Mouse (Mus musculus) hindbrain, embryonic 15.5 days (tissue): Measurements from ENCODE around the gene Cdh13. TPM values are rescaled to one million over a fixed set of nuclear protein-coding genes. Genes with fewer than 3 reads are reported as not detected.
A peak's percentile ranks its signal among the peaks of the same experiment; 100 is the strongest.

Source experiments
- ATAC-seq: fragments of 200-750 bp; cut with Nextera tagmentation; 2 replicates; pipeline ENCODE4 v1.8.0; 2017; ENCODE audit warnings: low read depth, moderate number of reproducible peaks, moderate TSS enrichment; ENCODE audit not compliant: low FRiP score
- H3K27ac ChIP-seq: fragments of 300-500 bp; sonication (generic); replicated peaks from 2 replicates; pipeline ENCODE4 v1.5.1; 2015; ENCODE audit warnings: mild to moderate bottlenecking, inconsistent platforms
- H3K27me3 ChIP-seq: fragments of 300-500 bp; sonication (generic); 2 replicates; pipeline ENCODE4 v1.6.1; 2015; ENCODE audit warnings: control low read depth, inconsistent platforms
- H3K36me3 ChIP-seq: fragments of 300-500 bp; sonication (generic); 2 replicates; pipeline ENCODE4 v1.6.1; 2015; ENCODE audit warnings: control low read depth, inconsistent platforms
- H3K4me1 ChIP-seq: fragments of 300-500 bp; sonication (generic); replicated peaks from 2 replicates; pipeline ENCODE4 v1.6.1; 2015; ENCODE audit warnings: control low read depth, inconsistent platforms
- H3K4me2 ChIP-seq: fragments of 300-500 bp; sonication (generic); 2 replicates; pipeline ENCODE4 v1.6.1; 2015; ENCODE audit warnings: moderate library complexity, mild to moderate bottlenecking, inconsistent platforms
- H3K4me3 ChIP-seq: fragments of 300-500 bp; sonication (generic); 2 replicates; pipeline ENCODE4 v1.5.1; 2015; ENCODE audit warnings: mild to moderate bottlenecking, inconsistent platforms
- H3K9ac ChIP-seq: fragments of 300-500 bp; sonication (generic); 2 replicates; pipeline ENCODE4 v1.6.1; 2015; ENCODE audit warnings: inconsistent platforms
- H3K9me3 ChIP-seq: fragments of 300-500 bp; sonication (generic); 2 replicates; pipeline ENCODE4 v1.6.1; 2016; ENCODE audit warnings: control low read depth, inconsistent platforms
- WGBS: fragments of 180-500 bp; shearing (Covaris S2); methylation state at CpG from one replicate; pipeline ENCODE4 v1.1.7; 2015; 5-methylcytosine and 5-hydroxymethylcytosine counted together
- polyA plus RNA-seq: library from polyadenylated mRNA; unstranded; fragments of >200 nt; fragmentation: Nextera tagmentation; extraction: Ambion mirVana; gene quantifications from 2 replicates; pipeline ENCODE4 v1.2.1, GENCODE M21; 2015

The Cdh13 gene
- polyA plus RNA-seq, 1 experiment from 2014 or later, result 112 TPM

DNA sequence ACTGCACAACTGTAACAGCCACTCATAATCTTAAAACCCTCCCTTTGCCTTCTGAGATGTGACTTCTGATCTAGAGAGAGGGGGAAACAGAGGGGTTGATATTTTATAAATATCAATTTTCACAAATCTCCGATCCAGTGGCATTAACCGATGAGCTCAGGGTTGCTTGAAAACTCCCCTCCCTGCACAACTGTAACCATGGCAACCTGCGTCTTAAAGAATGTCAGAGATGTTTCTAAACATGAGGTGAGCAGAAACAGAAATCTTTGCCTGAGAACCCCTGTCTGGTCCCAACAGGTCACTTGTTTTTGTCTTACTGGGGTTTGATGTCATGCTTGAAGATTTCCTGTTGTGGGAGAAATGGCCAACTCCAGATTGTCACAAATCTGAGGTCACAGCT is 513.6 kb downstream of the Cdh13 start:
- H3K9me3 ChIP-seq, result no peaks in the 10 kb centered on the region
- H3K27me3 ChIP-seq, result no peaks in the 10 kb centered on the region
- H3K4me2 ChIP-seq, result no peak overlapping the region
- H3K27ac ChIP-seq, result no peak overlapping the region
- H3K4me1 ChIP-seq, result peaks cover 4% of the 10 kb centered on the region; the same call in 1 of the 2 replicates
- ATAC-seq, result no peak
- H3K4me3 ChIP-seq, result no peak overlapping the region
- 50% methylated on average over 3 of the region's 3 CpGs for WGBS
- H3K9ac ChIP-seq, result no peak overlapping the region
- H3K36me3 ChIP-seq, result no peaks in the 10 kb centered on the region

DNA sequence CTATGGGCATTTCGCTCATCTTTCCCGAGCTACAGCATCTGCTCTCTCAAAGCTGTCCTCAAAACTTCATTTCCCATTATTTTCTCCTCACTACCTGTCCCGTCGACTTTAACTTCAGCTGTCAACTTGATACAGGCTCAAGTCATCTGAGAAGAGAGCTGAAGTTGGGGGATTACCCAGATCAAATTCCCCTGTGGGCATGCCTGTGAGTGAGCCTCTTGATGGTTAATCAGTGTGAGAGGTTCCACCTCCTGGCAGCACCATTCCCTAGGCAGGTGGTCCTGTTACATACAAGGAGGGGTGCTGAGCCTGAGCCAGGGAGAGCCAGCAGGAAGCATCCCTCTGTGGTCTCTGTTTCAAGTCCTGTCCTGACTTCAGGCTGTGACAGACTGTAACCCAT is 519.6 kb downstream of the Cdh13 start:
- Histone ChIP-seq H3K9me3 (no peaks in the 10 kb centered on the region), H3K4me3 (no peak overlapping the region), H3K4me1 (peaks cover 4% of the 10 kb centered on the region; the same call in 1 of the 2 replicates), H3K9ac (no peak overlapping the region), H3K4me2 (no peak overlapping the region), H3K27me3 (no peaks in the 10 kb centered on the region), H3K36me3 (no peaks in the 10 kb centered on the region), H3K27ac (no peak overlapping the region)
- WGBS, result 87% methylated on average over 4 of the region's 4 CpGs
- no peak for ATAC-seq

DNA sequence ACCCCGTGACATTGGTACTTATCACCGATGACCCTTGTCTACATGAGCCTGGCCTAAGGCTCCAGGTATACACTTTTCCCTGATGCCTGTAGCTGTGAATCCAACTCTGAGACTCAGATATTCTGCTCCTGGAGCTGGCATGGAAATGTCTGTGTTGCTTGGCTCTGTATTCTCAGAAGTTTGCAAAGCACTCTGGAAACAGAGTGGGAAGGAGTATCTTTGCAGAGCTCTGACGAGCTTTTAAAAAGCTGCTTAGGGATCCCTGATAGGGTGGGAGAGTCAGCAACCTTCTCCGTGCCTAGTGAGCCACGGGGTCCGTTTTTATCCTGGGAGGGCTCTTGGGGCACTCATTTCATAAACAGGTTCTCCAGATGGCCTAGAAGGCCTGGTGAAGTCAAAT is 526.1 kb downstream of the Cdh13 start:
- H3K9ac ChIP-seq, result no peak overlapping the region
- no peak overlapping the region for H3K4me2 ChIP-seq
- H3K4me1 ChIP-seq, result 0 out of 2 replicates have a peak, but pooled peaks cover under 1% of the 10 kb centered on the region
- no peak for ATAC-seq
- no peaks in the 10 kb centered on the region for H3K36me3 ChIP-seq
- no peak overlapping the region for H3K4me3 ChIP-seq
- H3K9me3 ChIP-seq, result no peaks in the 10 kb centered on the region
- H3K27me3 ChIP-seq, result no peaks in the 10 kb centered on the region
- WGBS, result 79% methylated on average over 6 of the region's 6 CpGs
- no peak overlapping the region for H3K27ac ChIP-seq

DNA sequence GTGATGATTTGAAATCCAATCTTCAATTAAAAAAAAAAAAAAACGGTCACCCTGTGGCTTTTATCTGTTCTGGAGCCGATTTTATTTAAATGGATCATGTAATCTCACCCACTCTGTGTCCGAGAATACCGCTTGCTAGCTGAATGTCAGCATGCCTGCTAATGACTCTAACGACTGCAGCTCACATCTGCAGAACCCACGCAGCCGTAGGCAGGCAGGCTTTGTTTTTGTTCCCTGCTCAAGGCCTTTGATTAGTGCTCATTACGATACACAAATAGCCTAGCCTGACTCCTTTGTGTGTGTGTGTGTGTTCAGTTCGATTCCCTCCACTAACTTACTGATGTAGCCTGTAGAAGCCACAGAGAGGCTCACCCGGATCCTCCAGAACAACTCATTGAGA is 531.5 kb downstream of the Cdh13 start:
- H3K27ac ChIP-seq, result no peak overlapping the region
- H3K4me3 ChIP-seq, result no peak overlapping the region
- no peaks in the 10 kb centered on the region for H3K36me3 ChIP-seq
- H3K27me3 ChIP-seq, result no peaks in the 10 kb centered on the region
- peaks cover 5% of the 10 kb centered on the region; the same call in 1 of the 2 replicates for H3K4me1 ChIP-seq
- WGBS, result 44% methylated on average over 10 of the region's 10 CpGs
- no peaks in the 10 kb centered on the region for H3K9me3 ChIP-seq
- H3K4me2 ChIP-seq, result no peak overlapping the region
- ATAC-seq, result no peak
- no peak overlapping the region for H3K9ac ChIP-seq

DNA sequence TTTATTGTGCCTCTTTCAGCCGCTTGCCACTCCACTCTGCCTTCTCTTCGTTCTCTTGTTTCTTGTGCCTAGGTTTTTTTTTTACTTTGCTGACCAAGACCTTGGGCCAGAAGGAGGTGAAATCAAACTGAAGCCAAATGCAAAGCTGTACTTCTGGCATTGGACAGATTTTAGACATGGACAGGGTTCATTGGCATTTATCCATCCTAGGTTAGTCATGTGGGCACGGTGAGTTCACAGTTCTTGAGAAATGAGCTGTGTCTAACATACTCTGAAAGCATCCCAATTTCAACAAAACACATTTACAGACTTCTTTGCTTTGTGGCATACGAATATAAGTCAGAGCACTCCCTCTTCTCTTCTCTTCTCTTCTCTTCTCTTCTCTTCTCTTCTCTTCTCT is 543.2 kb downstream of the Cdh13 start:
- WGBS, result 68% methylated on average over 4 of the region's 4 CpGs

DNA sequence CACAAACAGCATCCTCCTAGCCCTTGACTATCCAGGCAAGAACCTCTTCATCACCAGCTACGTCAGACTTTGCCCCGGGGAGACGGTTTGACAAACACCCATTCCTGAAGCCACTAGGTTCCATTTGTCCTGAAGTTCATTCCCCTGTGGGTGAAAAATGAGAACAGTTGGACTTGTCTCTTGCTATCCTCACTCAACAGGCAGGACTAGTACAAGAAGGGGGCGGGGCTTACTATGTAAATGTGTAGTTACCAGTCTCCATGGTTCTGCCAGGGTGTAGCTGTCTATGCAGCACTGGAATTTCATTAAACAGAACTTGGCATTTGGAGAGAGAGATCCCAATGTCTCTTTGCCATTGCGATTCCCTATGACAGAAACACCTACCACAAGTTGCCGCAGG is 544.2 kb downstream of the Cdh13 start:
- H3K27me3 ChIP-seq, result no peaks in the 10 kb centered on the region
- H3K9me3 ChIP-seq, result no peaks in the 10 kb centered on the region
- H3K4me2 ChIP-seq, result no peak overlapping the region
- ATAC-seq, result no peak; the same call in 1 of the 2 replicates
- no peaks in the 10 kb centered on the region for H3K36me3 ChIP-seq
- no peak overlapping the region for H3K27ac ChIP-seq
- H3K4me3 ChIP-seq, result no peak overlapping the region
- WGBS, result 77% methylated on average over 6 of the region's 6 CpGs
- no peak overlapping the region for H3K9ac ChIP-seq
- H3K4me1 ChIP-seq, result peaks cover 16% of the 10 kb centered on the region

More for the DNA sequence above, 543.2 kb downstream of the Cdh13 start:
- Histone ChIP-seq H3K9ac (no peak overlapping the region), H3K36me3 (no peaks in the 10 kb centered on the region), H3K9me3 (no peaks in the 10 kb centered on the region), H3K4me1 (peaks cover 12% of the 10 kb centered on the region), H3K4me2 (no peak overlapping the region), H3K27me3 (no peaks in the 10 kb centered on the region), H3K27ac (no peak overlapping the region), H3K4me3 (no peak overlapping the region)
- ATAC-seq, result no peak

DNA sequence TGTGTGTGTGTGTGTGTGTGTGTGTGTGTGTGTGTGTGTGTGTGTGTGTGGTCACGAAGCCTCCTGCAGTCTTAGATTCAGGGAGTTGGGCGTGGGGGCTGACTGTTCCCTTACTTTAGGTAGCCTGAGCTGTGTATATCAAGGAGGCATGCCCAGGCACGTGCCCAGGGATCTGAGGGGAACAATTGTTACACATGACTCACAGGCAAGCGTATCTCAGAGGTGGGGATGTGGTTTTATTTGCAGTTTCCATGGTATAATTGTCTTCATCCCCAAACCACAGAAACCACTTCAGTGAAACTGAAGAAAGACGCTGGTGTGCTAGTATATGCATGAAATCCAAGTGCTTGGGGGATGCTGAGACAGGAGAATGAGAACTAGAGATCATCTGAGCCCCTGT is 546.8 kb downstream of the Cdh13 start:
- no peak overlapping the region for H3K4me3 ChIP-seq
- no peaks in the 10 kb centered on the region for H3K9me3 ChIP-seq
- H3K27me3 ChIP-seq, result no peaks in the 10 kb centered on the region
- ATAC-seq, result no peak
- H3K9ac ChIP-seq, result no peak overlapping the region
- no peak overlapping the region for H3K4me2 ChIP-seq
- H3K36me3 ChIP-seq, result no peaks in the 10 kb centered on the region
- peaks cover 16% of the 10 kb centered on the region for H3K4me1 ChIP-seq
- H3K27ac ChIP-seq, result no peak overlapping the region
- WGBS, result 65% methylated on average over 5 of the region's 5 CpGs

DNA sequence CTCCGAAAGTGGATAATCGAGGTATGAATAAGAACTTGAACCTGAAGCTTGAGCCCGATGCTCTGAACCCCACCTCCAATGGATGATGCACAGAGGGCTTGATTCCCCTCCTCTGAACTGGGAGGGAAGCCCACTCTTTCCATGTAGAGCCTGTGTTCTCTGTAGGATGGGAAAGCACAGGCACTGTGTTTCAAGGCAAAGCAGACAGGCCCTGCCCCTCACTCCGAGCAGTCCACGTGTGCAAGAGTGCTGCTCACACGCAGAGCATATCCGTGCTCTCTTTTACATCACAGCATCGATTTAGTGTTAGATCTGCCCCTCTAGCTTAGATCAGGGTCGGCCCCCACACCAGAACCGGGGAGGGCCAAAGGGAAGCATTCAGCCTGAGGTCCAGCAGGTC is 547.5 kb downstream of the Cdh13 start:
- no peak for ATAC-seq
- H3K9ac ChIP-seq, result no peak overlapping the region
- no peak overlapping the region for H3K4me2 ChIP-seq
- peaks cover 16% of the 10 kb centered on the region for H3K4me1 ChIP-seq
- H3K9me3 ChIP-seq, result no peaks in the 10 kb centered on the region
- no peak overlapping the region for H3K27ac ChIP-seq
- no peak overlapping the region for H3K4me3 ChIP-seq
- H3K27me3 ChIP-seq, result no peaks in the 10 kb centered on the region
- H3K36me3 ChIP-seq, result no peaks in the 10 kb centered on the region
- 79% methylated on average over 10 of the region's 10 CpGs for WGBS

DNA sequence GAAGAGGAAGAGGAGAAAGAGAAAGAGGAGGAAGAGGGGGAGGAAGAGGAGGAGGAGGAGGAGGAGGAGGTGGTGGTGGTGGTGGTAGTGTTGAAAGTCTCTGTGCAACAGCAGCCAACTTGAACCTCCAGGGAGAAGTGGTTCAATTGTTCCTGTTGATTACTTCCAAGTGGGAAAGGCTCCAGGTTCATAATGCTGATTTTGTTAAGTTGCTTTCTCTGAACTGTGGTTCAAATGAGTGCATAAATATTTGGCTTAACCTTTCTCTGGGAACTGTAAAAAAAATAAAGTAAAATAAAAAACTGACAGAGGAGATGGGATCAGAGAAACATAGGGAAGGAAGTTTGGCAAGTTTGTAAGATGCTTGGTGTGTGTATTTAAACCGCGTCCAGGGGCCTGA is 555.3 kb downstream of the Cdh13 start:
- no peak for ATAC-seq
- Histone ChIP-seq H3K4me1 (no peaks in the 10 kb centered on the region), H3K27me3 (no peaks in the 10 kb centered on the region), H3K4me3 (no peak overlapping the region), H3K36me3 (no peaks in the 10 kb centered on the region), H3K9ac (no peak overlapping the region), H3K4me2 (no peak overlapping the region), H3K9me3 (no peaks in the 10 kb centered on the region), H3K27ac (no peak overlapping the region)
- 68% methylated on average over 2 of the region's 2 CpGs for WGBS

DNA sequence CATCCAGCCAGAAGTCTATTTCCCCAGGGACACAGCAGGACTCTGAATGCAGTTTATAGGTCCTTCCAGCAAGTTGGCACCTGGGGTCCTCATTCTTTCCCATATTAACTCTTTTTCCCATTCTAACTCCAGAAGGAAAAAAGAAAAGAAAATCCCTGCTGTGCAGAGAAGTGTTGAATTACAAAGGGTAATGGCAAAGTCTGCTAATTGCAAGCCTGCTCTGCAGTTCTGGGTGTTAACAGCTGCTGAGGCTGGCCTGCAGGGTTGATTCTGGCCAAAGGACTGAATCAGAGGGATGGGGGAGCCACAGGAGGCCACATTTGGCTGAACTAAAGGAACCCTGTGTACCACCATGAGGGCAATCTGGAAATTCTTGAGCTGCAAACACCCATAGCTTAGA is 562.2 kb downstream of the Cdh13 start:
- H3K36me3 ChIP-seq, result no peaks in the 10 kb centered on the region
- H3K27me3 ChIP-seq, result no peaks in the 10 kb centered on the region
- no peak overlapping the region for H3K9ac ChIP-seq
- H3K4me2 ChIP-seq, result no peak overlapping the region
- H3K27ac ChIP-seq, result no peak overlapping the region
- H3K9me3 ChIP-seq, result no peaks in the 10 kb centered on the region
- no peak for ATAC-seq
- H3K4me3 ChIP-seq, result no peak overlapping the region
- 0 out of 2 replicates have a peak, but pooled peaks cover 13% of the 10 kb centered on the region for H3K4me1 ChIP-seq

DNA sequence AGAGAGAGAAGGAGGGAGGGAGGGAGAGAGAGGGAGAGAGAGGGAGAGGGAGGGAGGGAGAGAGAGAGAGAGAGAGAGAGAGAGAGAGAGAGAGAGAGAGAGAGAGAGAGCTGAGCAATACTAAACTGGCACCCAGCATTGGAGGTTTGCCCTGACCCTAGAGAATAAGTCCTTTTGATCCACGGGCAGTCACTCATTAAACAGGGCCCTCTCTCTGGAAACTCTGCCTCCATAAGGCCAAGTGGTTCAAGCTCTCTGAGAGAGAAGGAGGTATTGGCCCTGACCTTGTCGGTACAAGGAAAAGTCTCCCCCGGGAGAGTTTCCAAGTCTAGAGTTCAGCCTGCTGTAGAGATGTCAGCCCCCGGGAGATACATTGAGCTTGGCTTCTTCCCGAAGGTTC is 564.5 kb downstream of the Cdh13 start:
- H3K27ac ChIP-seq, result no peak overlapping the region
- 0 out of 2 replicates have a peak, but pooled peaks cover 13% of the 10 kb centered on the region for H3K4me1 ChIP-seq
- H3K36me3 ChIP-seq, result no peaks in the 10 kb centered on the region

DNA sequence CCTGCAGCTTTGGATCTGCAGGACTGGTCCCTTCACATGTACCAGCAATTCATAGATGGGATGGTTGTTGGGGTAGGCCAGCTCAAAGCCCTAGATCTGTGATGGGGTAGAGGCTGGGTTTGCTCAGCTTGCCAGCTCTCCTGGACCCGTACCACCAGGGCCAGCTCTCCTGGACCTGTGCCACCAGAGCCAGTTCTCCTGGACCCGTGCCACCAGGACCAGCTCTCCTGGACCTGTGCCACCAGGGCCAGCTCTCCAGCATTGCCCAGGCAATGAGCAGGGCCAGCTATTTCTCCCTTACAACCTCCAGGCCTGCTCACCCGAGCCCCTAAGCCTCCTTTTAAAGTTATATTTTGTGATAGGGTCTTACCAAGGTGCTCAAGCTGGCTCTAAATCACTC is 566.0 kb downstream of the Cdh13 start:
- no peak overlapping the region for H3K27ac ChIP-seq

More for the DNA sequence above, 564.5 kb downstream of the Cdh13 start:
- Histone ChIP-seq H3K4me3 (no peak overlapping the region), H3K27me3 (no peaks in the 10 kb centered on the region), H3K9ac (no peak overlapping the region), H3K9me3 (no peaks in the 10 kb centered on the region), H3K4me2 (no peak overlapping the region)
- no peak for ATAC-seq
- 59% methylated on average over 5 of the region's 5 CpGs for WGBS

DNA sequence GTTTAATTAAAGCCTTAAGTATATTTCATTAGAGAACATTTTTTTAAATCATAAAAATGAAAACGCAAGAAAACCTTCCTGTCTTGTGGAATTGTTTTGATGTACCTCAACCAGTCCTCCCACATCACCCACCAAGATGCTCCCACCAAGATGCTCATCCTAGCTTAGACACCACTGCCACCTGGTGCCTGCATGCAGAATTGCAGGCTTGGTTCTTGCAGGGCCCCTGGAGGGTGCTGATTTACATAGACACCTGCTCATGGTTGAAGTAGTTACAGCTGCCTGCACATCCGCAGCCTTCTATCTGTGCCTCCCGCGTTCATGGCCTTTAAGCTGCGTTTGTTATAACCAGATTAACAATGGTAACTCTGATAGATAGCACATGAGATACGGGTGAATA is 566.8 kb downstream of the Cdh13 start:
- no peaks in the 10 kb centered on the region for H3K36me3 ChIP-seq
- 0 out of 2 replicates have a peak, but pooled peaks cover 13% of the 10 kb centered on the region for H3K4me1 ChIP-seq
- 20% methylated on average over 6 of the region's 6 CpGs for WGBS
- no peak; the same call in 1 of the 2 replicates for ATAC-seq
- no peak overlapping the region for H3K4me3 ChIP-seq
- H3K9me3 ChIP-seq, result no peaks in the 10 kb centered on the region
- no peak overlapping the region for H3K4me2 ChIP-seq
- H3K27ac ChIP-seq, result no peak overlapping the region
- no peaks in the 10 kb centered on the region for H3K27me3 ChIP-seq
- no peak overlapping the region for H3K9ac ChIP-seq

More for the DNA sequence above, 566.0 kb downstream of the Cdh13 start:
- H3K4me3 ChIP-seq, result no peak overlapping the region
- 66% methylated on average over 3 of the region's 3 CpGs for WGBS
- ATAC-seq, result peak; percentile 64
- no peak overlapping the region for H3K4me2 ChIP-seq
- H3K36me3 ChIP-seq, result no peaks in the 10 kb centered on the region
- H3K4me1 ChIP-seq, result 0 out of 2 replicates have a peak, but pooled peaks cover 13% of the 10 kb centered on the region
- H3K9me3 ChIP-seq, result no peaks in the 10 kb centered on the region
- no peaks in the 10 kb centered on the region for H3K27me3 ChIP-seq
- H3K9ac ChIP-seq, result no peak overlapping the region
